In genomic region chr8:93940542-93941423, GRCm38 (mm10) we compare ENCODE assay signal across 15 mouse cellular contexts.
A peak's percentile ranks its signal among the peaks of the same experiment; 100 is the strongest.
DNase-seq lines count a peak whose midpoint lies in the region; ATAC-seq and TF ChIP-seq lines count a peak whose summit lies in the region.
"Had no signal": no experiment of that assay in that cellular context is flagged by ENCODE, and none has a peak within 500 bp of the region (broad histone marks: within the 10 kb centered on the region; RNA-seq: fewer than 3 reads in every experiment).

No protein-coding gene starts in this region.

- 45% methylated on average over 11 of the region's 11 CpGs for WGBS in heart, embryonic 11.5 days (ENCODE audit: insufficient replicate concordance)

- intact Hi-C loops in heart, postnatal 10 days (cut with DNase I), result no loop called here
- intact Hi-C loops in left cerebral cortex, adult 2 months (cut with DNase I), result no loop called here
- intact Hi-C loops in left cerebral cortex, postnatal 4 days (cut with DNase I), result no loop called here

- H3K4me3 ChIP-seq in heart, embryonic 11.5 days (ENCODE audit: low read depth, low read length), result no peak overlapping the region
- no peak overlapping the region for H3K4me3 ChIP-seq in left cerebral cortex, adult 2 months
- H3K4me3 ChIP-seq: hindbrain, embryonic 12.5 days; limb, embryonic 13.5 days; neural tube, embryonic 12.5 days had no signal

- no peaks in the 10 kb centered on the region for H3K9me3 ChIP-seq in heart, embryonic 11.5 days (replicated peaks; ENCODE audit: control insufficient read depth, low read length)
- H3K9me3 ChIP-seq: hindbrain, embryonic 12.5 days; limb, embryonic 13.5 days; neural tube, embryonic 12.5 days had no signal

- no peak for DNase-seq in heart, postnatal 10 days
- no peak for DNase-seq in left cerebral cortex, adult 2 months (ENCODE audit: extremely low spot score in 1 of 2, low spot score in 2 of 2)
- no peak for DNase-seq in left cerebral cortex, postnatal 4 days
- DNase-seq in 3T3-L1 (ENCODE audit: low read depth, low spot score), result peak; percentile 36
- DNase-seq in NIH3T3 (ENCODE audit: low read depth), result peak; percentile 28
- DNase-seq in embryo, embryonic 9.5 days (ENCODE audit: extremely low spot score), result no peak
- DNase-seq: adrenal gland, adult 2 months; gastrocnemius, postnatal 25 days; kidney, adult 11 months; kidney, postnatal 36 days; thymus, postnatal 36 days had no signal

- no peak for ATAC-seq in heart, embryonic 11.5 days (replicated peaks; ENCODE audit: insufficient number of reproducible peaks, low FRiP score, low TSS enrichment)

- no peak overlapping the region; the same call in 1 of the 2 replicates for H3K4me2 ChIP-seq in heart, embryonic 11.5 days
- H3K4me2 ChIP-seq: hindbrain, embryonic 12.5 days; limb, embryonic 13.5 days; neural tube, embryonic 12.5 days had no signal

- peaks cover 24% of the 10 kb centered on the region for H3K4me1 ChIP-seq in heart, embryonic 11.5 days (ENCODE audit: control insufficient read depth, insufficient read depth, low read length)
- H3K4me1 ChIP-seq: hindbrain, embryonic 12.5 days; neural tube, embryonic 12.5 days had no signal

- H3K36me3 ChIP-seq in heart, embryonic 11.5 days (ENCODE audit: control insufficient read depth, insufficient read depth, low read length), result no peaks in the 10 kb centered on the region
- H3K36me3 ChIP-seq: limb, embryonic 13.5 days had no signal

- H3K27ac ChIP-seq in heart, embryonic 11.5 days (ENCODE audit: low read depth, low read length), result peak overlapping the region; percentile 35; the same call in 1 of the 2 replicates
- H3K27ac ChIP-seq in left cerebral cortex, adult 2 months, result peak overlapping the region; percentile 22
- H3K27ac ChIP-seq: hindbrain, embryonic 12.5 days; limb, embryonic 13.5 days; neural tube, embryonic 12.5 days had no signal

- TF ChIP-seq CTCF in left cerebral cortex, adult 2 months (IDR thresholded peaks at IDR 0.05), result no peak

- no peak overlapping the region for H3K9ac ChIP-seq in heart, embryonic 11.5 days (ENCODE audit: low read depth, low read length)
- H3K9ac ChIP-seq: hindbrain, embryonic 12.5 days; limb, embryonic 13.5 days; neural tube, embryonic 12.5 days had no signal

- H3K27me3 ChIP-seq in heart, embryonic 11.5 days (ENCODE audit: control insufficient read depth, insufficient read depth, low read length), result no peaks in the 10 kb centered on the region
- H3K27me3 ChIP-seq: hindbrain, embryonic 12.5 days; limb, embryonic 13.5 days; neural tube, embryonic 12.5 days had no signal

Comparison
In these comparisons a context has a peak if more than half of its experiments do, and no peak if none do; other contexts are left out.
1. DNase-seq: peak in 3T3-L1 (single experiment) and NIH3T3 (single experiment); none in heart, postnatal 10 days (0 of 2), left cerebral cortex, adult 2 months (0 of 2), left cerebral cortex, postnatal 4 days (single experiment) and embryo, embryonic 9.5 days (single experiment).